Mouse (Mus musculus) 3T3-L1 (cell line): ENCODE results near the gene Iqcg.

Experiments used
- DNase-seq: peaks from one replicate; pipeline ENCODE4 v3.0.0-alpha.2; 2015; ENCODE audit warnings: low read depth, low spot score

Iqcg gene

DNA sequence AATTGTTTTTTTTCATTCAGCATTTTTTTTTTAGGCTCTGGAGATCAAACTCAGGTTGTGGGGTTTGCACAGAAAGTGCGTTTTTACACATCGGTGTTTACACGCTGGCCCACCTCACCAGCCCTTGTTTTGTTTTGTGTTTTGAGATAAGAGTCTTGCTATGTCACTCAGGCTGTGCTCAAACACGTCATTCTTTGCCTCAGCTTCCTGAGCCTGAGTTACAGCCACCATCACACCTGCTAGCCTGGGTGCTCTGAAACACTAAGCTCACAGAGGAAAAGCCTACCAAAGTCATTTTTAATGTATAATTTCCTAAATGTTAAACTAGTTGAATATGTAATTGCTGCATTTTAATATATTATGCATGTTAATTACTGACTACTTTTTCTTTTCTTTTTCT is 74.6 kb downstream of the Iqcg start:
- no peak for DNase-seq

DNA sequence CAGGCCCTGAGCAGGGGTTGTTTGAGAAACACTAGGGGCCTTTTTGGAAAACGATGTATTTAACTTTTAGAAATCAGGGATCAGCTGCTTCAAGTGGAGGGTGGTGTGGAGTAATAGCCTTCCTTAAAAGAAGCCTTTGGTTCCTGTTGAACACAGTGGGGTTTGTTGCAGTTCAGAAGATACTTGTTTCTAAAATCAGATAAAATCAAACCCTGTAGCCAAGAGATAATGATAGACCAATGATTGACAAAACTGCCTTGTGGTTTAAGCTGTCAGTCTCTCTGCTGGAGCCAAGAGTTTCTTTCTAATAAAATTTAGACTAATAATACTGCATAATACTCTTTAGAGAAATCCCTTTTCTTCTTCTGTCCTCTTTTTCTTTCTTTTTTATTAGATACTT is 75.8 kb downstream of the Iqcg start:
- no peak for DNase-seq

DNA sequence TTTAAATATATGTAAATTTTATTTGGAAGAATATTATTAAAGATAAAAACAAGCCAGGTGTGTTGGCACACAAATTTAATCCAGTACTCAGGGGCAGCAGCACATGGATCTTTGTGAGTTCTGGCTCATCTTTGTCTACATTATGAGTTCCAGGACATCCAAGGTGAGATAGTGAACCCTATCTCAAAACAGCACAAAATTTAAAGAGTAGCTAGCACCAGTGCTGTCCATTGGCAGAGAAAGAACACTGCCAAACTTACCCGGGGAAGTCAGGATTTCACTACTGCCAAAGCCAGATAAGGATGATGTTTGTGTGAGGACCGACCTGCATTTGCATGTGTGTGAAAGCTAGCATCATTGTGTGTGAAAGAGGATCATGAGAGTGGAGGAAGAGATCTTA is 83.0 kb downstream of the Iqcg start:
- no peak for DNase-seq

DNA sequence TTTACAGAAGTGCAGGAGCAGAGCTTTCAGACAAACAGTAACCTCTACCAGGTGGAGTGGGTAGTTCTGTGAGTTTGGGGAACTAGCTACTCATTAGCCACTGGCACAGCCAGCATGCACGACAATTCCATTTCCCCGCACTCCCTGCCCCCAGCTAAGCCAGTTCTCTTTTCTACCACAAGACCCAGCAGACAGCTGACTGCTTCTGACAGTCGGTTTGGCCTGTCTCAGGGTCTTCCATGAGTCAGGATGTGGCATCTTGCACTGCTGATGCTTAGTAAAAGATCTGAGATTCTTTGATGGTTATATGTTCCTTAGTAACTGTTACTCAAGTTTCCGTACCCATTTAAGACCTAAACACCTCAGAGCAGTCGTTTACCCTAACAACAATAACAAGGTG is 83.5 kb downstream of the Iqcg start:
- no peak for DNase-seq
